Mouse (Mus musculus): Measurements from ENCODE around the gene Drg1.
"Not testable (repeated sequence)": the region's sequence is repeated elsewhere in the genome, so short reads cannot be mapped to it uniquely, and the experiment has no call there.

Gene Drg1

GRCm38 (mm10) chr11:3166321-3166720, 99.9 kb downstream of the Drg1 start:
- not testable (repeated sequence) for DNase-seq (ENCODE audit: low spot score)

GRCm38 (mm10) chr11:3165210-3165782, 100.9 kb downstream of the Drg1 start:
- DNase-seq (ENCODE audit: low spot score), result not testable (repeated sequence)

- not testable (repeated sequence) for DNase-seq (ENCODE audit: low spot score)
These were observed 102.6 kb downstream of the Drg1 start for GRCm38 (mm10) chr11:3163661-3164060.

- DNase-seq (ENCODE audit: low spot score), result peak; percentile 46
These were observed 103.1 kb downstream of the Drg1 start for GRCm38 (mm10) chr11:3163122-3163521.

- peak; percentile 79 for DNase-seq (ENCODE audit: low spot score)
These were observed 103.8 kb downstream of the Drg1 start for GRCm38 (mm10) chr11:3162236-3162897.

- DNase-seq (ENCODE audit: low spot score), result peak; percentile 75
These were observed 104.8 kb downstream of the Drg1 start for GRCm38 (mm10) chr11:3161370-3161769.

- not testable (repeated sequence) for DNase-seq (ENCODE audit: low spot score)
These were observed 107.4 kb downstream of the Drg1 start for GRCm38 (mm10) chr11:3158800-3159199.

GRCm38 (mm10) chr11:3157996-3158395, 108.2 kb downstream of the Drg1 start:
- peak; percentile 36 for DNase-seq (ENCODE audit: low spot score)

GRCm38 (mm10) chr11:3156991-3157390, 109.2 kb downstream of the Drg1 start:
- DNase-seq (ENCODE audit: low spot score), result not testable (repeated sequence)

GRCm38 (mm10) chr11:3153666-3154397, 112.4 kb downstream of the Drg1 start:
- peak; percentile 70 for DNase-seq (ENCODE audit: low spot score)

- peak; percentile 37 for DNase-seq (ENCODE audit: low spot score)
These were observed 114.9 kb downstream of the Drg1 start for GRCm38 (mm10) chr11:3151358-3151757.

GRCm38 (mm10) chr11:3150677-3151003, 115.6 kb downstream of the Drg1 start:
- not testable (repeated sequence) for DNase-seq (ENCODE audit: low spot score)

- DNase-seq (ENCODE audit: low spot score), result peak; percentile 59
These were observed 116.1 kb downstream of the Drg1 start for GRCm38 (mm10) chr11:3150003-3150676.

- DNase-seq (ENCODE audit: low spot score), result not testable (repeated sequence)
These were observed 116.7 kb downstream of the Drg1 start for GRCm38 (mm10) chr11:3149471-3149870.

- not testable (repeated sequence) for DNase-seq (ENCODE audit: low spot score)
These were observed 119.4 kb downstream of the Drg1 start for GRCm38 (mm10) chr11:3146806-3147205.

- not testable (repeated sequence) for DNase-seq (ENCODE audit: low spot score)
These were observed 120.7 kb downstream of the Drg1 start for GRCm38 (mm10) chr11:3145359-3146165.

- DNase-seq (ENCODE audit: low spot score), result not testable (repeated sequence)
These were observed 122.2 kb downstream of the Drg1 start for GRCm38 (mm10) chr11:3143984-3144383.

- DNase-seq (ENCODE audit: low spot score), result peak; percentile 87
These were observed 123.8 kb downstream of the Drg1 start for GRCm38 (mm10) chr11:3142413-3142812.

GRCm38 (mm10) chr11:3140967-3141535, 125.2 kb downstream of the Drg1 start:
- DNase-seq (ENCODE audit: low spot score), result not testable (repeated sequence)

GRCm38 (mm10) chr11:3138323-3138722, 127.9 kb downstream of the Drg1 start:
- peak; percentile 56 for DNase-seq (ENCODE audit: low spot score)

All from urinary bladder, postnatal 14 days (tissue).